Mouse (Mus musculus): ENCODE data around the gene Srpk2. TPM values are rescaled to one million over a fixed set of nuclear protein-coding genes. Genes with fewer than 3 reads are reported as not detected.

Gene Srpk2
- polyA plus RNA-seq, 1 experiment, result 71.2 TPM

DNA sequence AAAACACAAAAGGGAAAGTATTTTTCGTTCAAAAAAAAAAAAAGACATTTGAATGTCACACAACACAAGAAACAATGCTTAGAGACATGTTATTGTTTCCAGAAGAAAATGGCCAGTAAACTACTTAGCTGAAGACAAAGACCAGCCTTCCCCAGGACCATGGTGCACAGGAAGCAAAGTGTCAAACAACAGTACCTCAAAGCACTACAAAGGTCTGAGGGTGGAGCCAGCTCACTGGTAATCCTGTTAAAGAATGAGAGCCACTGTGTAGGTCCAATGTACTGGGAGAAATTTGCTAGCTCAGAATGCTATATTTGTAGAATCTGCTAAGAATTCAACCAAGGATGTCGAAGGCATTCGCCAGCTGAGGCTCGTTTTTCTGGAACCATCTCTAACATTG lies 177.2 kb downstream of the Srpk2 start:
- TF ChIP-seq POLR2A (IDR thresholded peaks at IDR 0.05; ENCODE audit: insufficient read depth, low read length), result no peak
- no peak for TF ChIP-seq CTCF (IDR thresholded peaks at IDR 0.05; ENCODE audit: low read depth, low read length)
- TF ChIP-seq EP300 (IDR thresholded peaks at IDR 0.05; ENCODE audit: insufficient read depth, low read depth, low read length), result no peak
- Histone ChIP-seq H3K4me3 (ENCODE audit: low read depth, low read length) (no peak overlapping the region), H3K27ac (ENCODE audit: insufficient read depth, low read length) (no peak overlapping the region), H3K4me1 (ENCODE audit: control insufficient read depth, insufficient read depth, low read length) (no peaks in the 10 kb centered on the region), H3K36me3 (ENCODE audit: control insufficient read depth, insufficient read depth, low read length, poor library complexity, severe bottlenecking) (no peaks in the 10 kb centered on the region), H3K27me3 (ENCODE audit: control insufficient read depth, insufficient read depth, low read length, poor library complexity, severe bottlenecking) (no peaks in the 10 kb centered on the region), H3K9ac (ENCODE audit: low read depth, poor library complexity, severe bottlenecking) (no peak overlapping the region), H3K9me3 (replicated peaks; ENCODE audit: control insufficient read depth, insufficient read depth, low read length, poor library complexity, severe bottlenecking) (no peaks in the 10 kb centered on the region)

DNA sequence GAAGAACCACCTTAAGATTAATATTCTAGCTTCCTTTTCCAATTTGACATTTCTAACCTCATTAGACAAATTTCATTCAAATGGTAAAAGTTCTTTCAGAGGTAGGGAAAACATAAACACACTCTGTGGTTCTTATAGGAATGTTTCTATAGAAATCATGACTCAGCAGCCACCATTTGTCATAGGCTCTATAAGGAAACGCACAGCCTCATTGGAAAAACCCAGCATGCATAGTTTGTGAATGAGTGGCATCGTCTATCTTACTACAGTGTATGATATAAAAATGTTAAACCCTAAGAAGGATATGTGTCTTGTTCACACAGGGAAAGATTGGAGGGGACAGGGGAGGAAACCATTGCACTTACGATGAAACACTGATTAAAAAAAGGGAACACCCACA lies 178.8 kb downstream of the Srpk2 start:
- TF ChIP-seq CTCF (IDR thresholded peaks at IDR 0.05; ENCODE audit: low read depth, low read length) (no peak), POLR2A (IDR thresholded peaks at IDR 0.05; ENCODE audit: insufficient read depth, low read length) (no peak), EP300 (IDR thresholded peaks at IDR 0.05; ENCODE audit: insufficient read depth, low read depth, low read length) (no peak)
- Histone ChIP-seq H3K4me1 (ENCODE audit: control insufficient read depth, insufficient read depth, low read length) (no peaks in the 10 kb centered on the region), H3K9ac (ENCODE audit: low read depth, poor library complexity, severe bottlenecking) (no peak overlapping the region), H3K27ac (ENCODE audit: insufficient read depth, low read length) (no peak overlapping the region), H3K9me3 (replicated peaks; ENCODE audit: control insufficient read depth, insufficient read depth, low read length, poor library complexity, severe bottlenecking) (no peaks in the 10 kb centered on the region), H3K36me3 (ENCODE audit: control insufficient read depth, insufficient read depth, low read length, poor library complexity, severe bottlenecking) (peaks cover 7% of the 10 kb centered on the region), H3K4me3 (ENCODE audit: low read depth, low read length) (no peak overlapping the region), H3K27me3 (ENCODE audit: control insufficient read depth, insufficient read depth, low read length, poor library complexity, severe bottlenecking) (no peaks in the 10 kb centered on the region)

DNA sequence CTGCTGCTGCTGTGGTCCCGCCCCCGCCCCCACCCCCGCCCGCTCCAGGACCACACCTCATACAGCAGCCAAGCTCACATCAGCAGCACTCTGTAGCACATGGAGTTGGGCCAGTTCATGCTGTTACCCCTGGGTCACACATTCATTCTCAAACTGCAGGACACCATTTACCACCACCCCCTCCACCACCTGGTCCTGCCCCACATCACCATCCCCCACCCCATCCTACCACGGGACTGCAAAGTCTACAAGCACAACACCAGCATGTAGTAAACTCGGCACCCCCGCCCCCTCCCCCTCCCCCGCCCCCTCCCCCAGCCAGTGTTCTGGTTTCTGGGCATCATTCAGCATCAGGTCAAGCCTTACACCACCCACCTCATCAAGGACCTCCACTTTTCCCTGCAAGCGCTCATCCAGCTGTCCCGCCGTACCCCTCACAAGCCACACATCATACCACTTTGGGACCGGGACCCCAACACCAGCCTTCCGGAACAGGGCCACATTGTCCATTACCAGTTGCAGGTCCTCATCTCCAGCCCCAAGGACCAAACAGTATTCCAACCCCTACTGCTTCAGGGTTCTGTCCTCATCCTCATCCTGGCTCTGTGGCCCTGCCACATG lies 182.0 kb downstream of the Srpk2 start:
- H3K4me1 ChIP-seq (ENCODE audit: control insufficient read depth, insufficient read depth, low read length), result peaks cover 2% of the 10 kb centered on the region
- no peak overlapping the region for H3K27ac ChIP-seq (ENCODE audit: insufficient read depth, low read length)
- H3K9ac ChIP-seq (ENCODE audit: low read depth, poor library complexity, severe bottlenecking), result no peak overlapping the region
- H3K36me3 ChIP-seq (ENCODE audit: control insufficient read depth, insufficient read depth, low read length, poor library complexity, severe bottlenecking), result peaks cover 19% of the 10 kb centered on the region
- peak overlapping the region; percentile 15; the same call in 1 of the 2 replicates for H3K4me3 ChIP-seq (ENCODE audit: low read depth, low read length)
- no peaks in the 10 kb centered on the region for H3K27me3 ChIP-seq (ENCODE audit: control insufficient read depth, insufficient read depth, low read length, poor library complexity, severe bottlenecking)
- TF ChIP-seq EP300 (IDR thresholded peaks at IDR 0.05; ENCODE audit: insufficient read depth, low read depth, low read length) (0 out of 2 replicates have a peak, but pooled peaks have one; percentile 17), CTCF (IDR thresholded peaks at IDR 0.05; ENCODE audit: low read depth, low read length) (no peak)
- no peaks in the 10 kb centered on the region for H3K9me3 ChIP-seq (replicated peaks; ENCODE audit: control insufficient read depth, insufficient read depth, low read length, poor library complexity, severe bottlenecking)

DNA sequence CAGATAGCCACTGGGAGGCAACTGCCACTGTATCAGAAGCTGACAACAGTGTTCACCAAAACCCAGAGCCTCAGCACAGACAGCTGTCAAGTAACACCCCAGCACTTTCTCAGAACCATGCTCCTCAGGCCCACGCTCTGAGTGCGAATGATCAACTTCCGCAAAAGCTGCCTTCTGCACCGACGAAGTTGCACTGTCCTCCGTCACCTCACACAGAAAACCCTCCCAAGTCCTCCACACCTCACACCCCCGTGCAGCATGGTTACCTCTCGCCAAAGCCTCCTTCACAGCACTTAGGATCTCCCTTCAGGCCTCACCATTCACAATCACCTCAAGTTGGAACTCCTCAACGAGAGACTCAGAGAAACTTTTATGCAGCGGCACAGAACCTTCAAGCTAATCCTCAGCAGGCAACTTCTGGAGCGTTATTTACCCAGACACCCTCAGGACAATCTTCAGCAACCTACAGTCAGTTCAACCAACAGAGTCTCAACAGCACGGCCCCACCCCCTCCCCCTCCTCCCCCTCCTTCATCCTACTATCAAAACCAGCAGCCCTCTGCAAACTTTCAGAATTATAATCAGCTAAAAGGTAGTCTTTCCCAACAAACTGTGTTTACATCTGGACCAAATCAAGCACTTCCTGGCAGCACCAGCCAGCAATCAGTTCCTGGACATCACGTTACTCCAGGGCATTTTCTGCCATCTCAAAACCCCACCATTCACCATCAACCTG lies 182.7 kb downstream of the Srpk2 start:
- Histone ChIP-seq H3K36me3 (ENCODE audit: control insufficient read depth, insufficient read depth, low read length, poor library complexity, severe bottlenecking) (peaks cover 22% of the 10 kb centered on the region), H3K9me3 (replicated peaks; ENCODE audit: control insufficient read depth, insufficient read depth, low read length, poor library complexity, severe bottlenecking) (no peaks in the 10 kb centered on the region), H3K9ac (ENCODE audit: low read depth, poor library complexity, severe bottlenecking) (no peak overlapping the region), H3K4me3 (ENCODE audit: low read depth, low read length) (no peak overlapping the region), H3K27me3 (ENCODE audit: control insufficient read depth, insufficient read depth, low read length, poor library complexity, severe bottlenecking) (no peaks in the 10 kb centered on the region), H3K4me1 (ENCODE audit: control insufficient read depth, insufficient read depth, low read length) (peaks cover 2% of the 10 kb centered on the region), H3K27ac (ENCODE audit: insufficient read depth, low read length) (no peak overlapping the region)
- TF ChIP-seq EP300 (IDR thresholded peaks at IDR 0.05; ENCODE audit: insufficient read depth, low read depth, low read length), result no peak
- TF ChIP-seq CTCF (IDR thresholded peaks at IDR 0.05; ENCODE audit: low read depth, low read length), result no peak
- TF ChIP-seq POLR2A (IDR thresholded peaks at IDR 0.05; ENCODE audit: insufficient read depth, low read length), result no peak

DNA sequence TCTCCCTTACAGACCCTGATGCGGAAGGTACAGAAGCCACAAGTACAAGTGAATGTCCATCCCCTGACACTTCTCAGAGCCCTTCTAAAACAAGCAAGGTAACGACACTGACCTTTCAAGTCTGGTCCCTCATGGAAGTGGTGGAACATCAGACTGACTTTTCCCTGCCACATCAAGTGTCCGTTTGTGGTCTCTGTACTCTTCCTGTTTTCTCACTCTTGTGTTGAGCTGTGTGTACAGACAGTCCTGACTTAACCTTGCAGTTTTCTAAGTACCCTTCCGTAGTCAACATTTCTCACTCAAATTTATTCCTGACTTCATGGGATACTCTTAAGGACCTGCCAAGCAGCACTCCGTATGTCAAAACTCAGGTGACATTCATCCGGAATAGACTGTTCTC lies 183.7 kb downstream of the Srpk2 start:
- Histone ChIP-seq H3K27ac (ENCODE audit: insufficient read depth, low read length) (no peak overlapping the region), H3K4me3 (ENCODE audit: low read depth, low read length) (no peak overlapping the region), H3K36me3 (ENCODE audit: control insufficient read depth, insufficient read depth, low read length, poor library complexity, severe bottlenecking) (peaks cover 22% of the 10 kb centered on the region), H3K9me3 (replicated peaks; ENCODE audit: control insufficient read depth, insufficient read depth, low read length, poor library complexity, severe bottlenecking) (no peaks in the 10 kb centered on the region), H3K9ac (ENCODE audit: low read depth, poor library complexity, severe bottlenecking) (no peak overlapping the region), H3K4me1 (ENCODE audit: control insufficient read depth, insufficient read depth, low read length) (peaks cover 2% of the 10 kb centered on the region), H3K27me3 (ENCODE audit: control insufficient read depth, insufficient read depth, low read length, poor library complexity, severe bottlenecking) (no peaks in the 10 kb centered on the region)
- TF ChIP-seq EP300 (IDR thresholded peaks at IDR 0.05; ENCODE audit: insufficient read depth, low read depth, low read length) (no peak), POLR2A (IDR thresholded peaks at IDR 0.05; ENCODE audit: insufficient read depth, low read length) (no peak), CTCF (IDR thresholded peaks at IDR 0.05; ENCODE audit: low read depth, low read length) (no peak)

DNA sequence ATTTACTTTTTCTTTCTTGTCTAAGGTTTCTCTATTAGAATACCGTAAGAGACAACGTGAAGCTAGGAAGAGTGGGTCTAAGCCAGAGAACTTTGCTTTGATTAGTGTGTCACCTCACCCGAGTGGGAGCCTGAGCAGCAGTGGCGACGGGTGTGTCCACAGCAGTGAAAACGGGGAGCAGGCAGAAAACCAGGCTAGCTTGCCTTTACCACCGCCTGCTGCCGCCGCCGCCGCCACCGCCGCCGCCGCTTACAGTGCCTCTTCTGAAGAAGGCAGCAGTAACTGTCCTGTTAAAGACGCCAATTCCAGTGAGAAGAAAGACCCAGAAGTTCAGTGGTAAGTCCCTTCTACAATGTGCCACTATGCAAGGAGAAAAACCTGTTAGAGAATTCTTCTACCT lies 185.2 kb downstream of the Srpk2 start:
- no peak for TF ChIP-seq EP300 (IDR thresholded peaks at IDR 0.05; ENCODE audit: insufficient read depth, low read depth, low read length)
- TF ChIP-seq POLR2A (IDR thresholded peaks at IDR 0.05; ENCODE audit: insufficient read depth, low read length), result no peak
- no peak for TF ChIP-seq CTCF (IDR thresholded peaks at IDR 0.05; ENCODE audit: low read depth, low read length)
- Histone ChIP-seq H3K27me3 (ENCODE audit: control insufficient read depth, insufficient read depth, low read length, poor library complexity, severe bottlenecking) (no peaks in the 10 kb centered on the region), H3K4me1 (ENCODE audit: control insufficient read depth, insufficient read depth, low read length) (peaks cover 2% of the 10 kb centered on the region), H3K4me3 (ENCODE audit: low read depth, low read length) (no peak overlapping the region), H3K9ac (ENCODE audit: low read depth, poor library complexity, severe bottlenecking) (no peak overlapping the region), H3K27ac (ENCODE audit: insufficient read depth, low read length) (no peak overlapping the region), H3K9me3 (replicated peaks; ENCODE audit: control insufficient read depth, insufficient read depth, low read length, poor library complexity, severe bottlenecking) (no peaks in the 10 kb centered on the region), H3K36me3 (ENCODE audit: control insufficient read depth, insufficient read depth, low read length, poor library complexity, severe bottlenecking) (peaks cover 22% of the 10 kb centered on the region)

Data from ES-Bruce4 (cell line).